ENCODE assay signal across 27 mouse cellular contexts in the genomic region with DNA sequence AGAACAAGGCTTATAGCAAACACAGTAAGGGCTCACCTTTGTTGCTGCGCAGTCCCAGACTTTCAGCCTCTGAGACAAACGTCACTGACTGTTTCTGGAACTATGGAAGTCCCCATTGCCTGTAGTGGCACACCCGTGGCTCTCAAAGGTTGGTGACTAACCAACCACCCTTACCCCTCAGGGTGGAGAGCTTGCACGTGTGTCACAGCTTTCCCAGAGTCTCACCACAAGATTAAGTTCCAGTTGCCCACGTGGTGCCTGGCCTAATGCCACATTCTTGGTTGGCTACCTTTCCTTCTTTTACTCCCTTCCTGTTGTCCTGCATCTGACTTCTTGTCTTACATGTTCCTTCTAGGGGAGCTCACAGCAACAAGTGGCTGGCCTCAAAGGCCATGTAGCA.
A peak's percentile ranks its signal among the peaks of the same experiment; 100 is the strongest.
DNase-seq lines count a peak whose midpoint lies in the region; ATAC-seq and TF ChIP-seq lines count a peak whose summit lies in the region.
"Had no signal": no experiment of that assay in that cellular context is flagged by ENCODE, and none has a peak within 500 bp of the region (broad histone marks: within the 10 kb centered on the region; RNA-seq: fewer than 3 reads in every experiment).

No protein-coding gene starts in this region.

- ATAC-seq in kidney, embryonic 16.5 days (ENCODE audit: low FRiP score, low TSS enrichment), result no peak
- ATAC-seq in stomach, embryonic 16.5 days (ENCODE audit: insufficient read depth, low FRiP score), result peak; percentile 73; the same call in 1 of the 2 replicates
- ATAC-seq: inflammation-experienced regulatory T-cells, adult 6 months; midbrain, embryonic 15.5 days had no signal

- H3K27ac ChIP-seq in heart, adult 2 months, result no peak overlapping the region
- H3K27ac ChIP-seq in kidney, embryonic 16.5 days (ENCODE audit: low read length), result no peak overlapping the region
- H3K27ac ChIP-seq in stomach, embryonic 16.5 days (ENCODE audit: low read length), result peak overlapping the region; percentile 68
- H3K27ac ChIP-seq: embryonic facial prominence, embryonic 12.5 days; forebrain, embryonic 12.5 days; heart, embryonic 15.5 days; hindbrain, embryonic 14.5 days; kidney, postnatal 0 days; liver, embryonic 15.5 days; lung, embryonic 15.5 days; macrophage; midbrain, embryonic 15.5 days; neural tube, embryonic 12.5 days had no signal

- no peaks in the 10 kb centered on the region for H3K36me3 ChIP-seq in heart, adult 2 months (ENCODE audit: control insufficient read depth, insufficient read depth, low read length)
- H3K36me3 ChIP-seq in kidney, embryonic 16.5 days (ENCODE audit: insufficient read depth, low read length), result no peaks in the 10 kb centered on the region
- H3K36me3 ChIP-seq in C2C12 (ENCODE audit: control insufficient read depth, insufficient read depth), result no peaks in the 10 kb centered on the region
- H3K36me3 ChIP-seq in stomach, embryonic 16.5 days (ENCODE audit: control insufficient read depth, insufficient read depth, low read length), result no peaks in the 10 kb centered on the region
- H3K36me3 ChIP-seq: embryonic facial prominence, embryonic 12.5 days; forebrain, embryonic 12.5 days; heart, embryonic 15.5 days; liver, embryonic 15.5 days; lung, embryonic 15.5 days; midbrain, embryonic 15.5 days; neural tube, embryonic 12.5 days had no signal

- TF ChIP-seq POLR2A in heart, adult 2 months (IDR thresholded peaks at IDR 0.05; ENCODE audit: insufficient read depth, low read depth, low read length), result no peak

- no peaks in the 10 kb centered on the region for H3K79me3 ChIP-seq in C2C12 (ENCODE audit: low read depth)

- no peak for TF ChIP-seq EP300 in heart, adult 2 months (IDR thresholded peaks at IDR 0.05; ENCODE audit: insufficient read depth, low read depth, low read length)

- no peaks in the 10 kb centered on the region for H3K27me3 ChIP-seq in heart, adult 2 months (ENCODE audit: control insufficient read depth, insufficient read depth, low read length)
- H3K27me3 ChIP-seq in kidney, embryonic 16.5 days (ENCODE audit: insufficient read depth, low read length), result no peaks in the 10 kb centered on the region
- H3K27me3 ChIP-seq in C2C12 (ENCODE audit: control insufficient read depth, insufficient read depth, insufficient read length), result no peaks in the 10 kb centered on the region
- H3K27me3 ChIP-seq in stomach, embryonic 16.5 days (ENCODE audit: control insufficient read depth, insufficient read depth, low read length), result no peaks in the 10 kb centered on the region
- H3K27me3 ChIP-seq: embryonic facial prominence, embryonic 12.5 days; forebrain, embryonic 12.5 days; heart, embryonic 15.5 days; liver, embryonic 15.5 days; lung, embryonic 15.5 days; midbrain, embryonic 15.5 days; neural tube, embryonic 12.5 days had no signal

- DNase-seq in heart, adult 11 months, result peak; percentile 87
- DNase-seq in heart, adult 2 months, result no peak
- DNase-seq in kidney, postnatal 25 days, result peak; percentile 4 to 37
- no peak for DNase-seq in retina, embryonic 14.5 days (ENCODE audit: low spot score)
- DNase-seq: cerebellum, adult 11-12 months; cerebellum, postnatal 10 days; gastrocnemius, postnatal 25 days; heart, postnatal 4 days; layer of hippocampus, adult 9-11 months; retina, postnatal 1 day; thymus, adult 18-20 months; thymus, postnatal 36 days had no signal

- WGBS in heart, adult 2 months, result 57% methylated on average over 5 of the region's 5 CpGs
- WGBS in kidney, embryonic 16.5 days, result 67% methylated on average over 5 of the region's 5 CpGs
- 70% methylated on average over 5 of the region's 5 CpGs for WGBS in stomach, embryonic 16.5 days

- H3K4me2 ChIP-seq in kidney, embryonic 16.5 days (replicated peaks; ENCODE audit: low read depth, low read length), result no peak overlapping the region
- H3K4me2 ChIP-seq in stomach, embryonic 16.5 days (ENCODE audit: low read depth, low read length), result no peak overlapping the region
- H3K4me2 ChIP-seq: embryonic facial prominence, embryonic 12.5 days; forebrain, embryonic 12.5 days; heart, embryonic 15.5 days; hindbrain, embryonic 14.5 days; liver, embryonic 15.5 days; lung, embryonic 15.5 days; midbrain, embryonic 15.5 days; neural tube, embryonic 12.5 days had no signal

- no peak overlapping the region for H3ac ChIP-seq in C2C12 (ENCODE audit: control insufficient read depth, insufficient read length, low read depth)

- H3K79me2 ChIP-seq in heart, adult 2 months (replicated peaks; ENCODE audit: control insufficient read depth, insufficient read depth, low read length), result no peaks in the 10 kb centered on the region
- no peaks in the 10 kb centered on the region for H3K79me2 ChIP-seq in C2C12 (ENCODE audit: control insufficient read depth, insufficient read depth)

- H3K9me3 ChIP-seq in kidney, embryonic 16.5 days (ENCODE audit: low read length), result no peaks in the 10 kb centered on the region
- H3K9me3 ChIP-seq in stomach, embryonic 16.5 days (replicated peaks; ENCODE audit: control insufficient read depth, low read length), result no peaks in the 10 kb centered on the region
- H3K9me3 ChIP-seq: embryonic facial prominence, embryonic 12.5 days; forebrain, embryonic 12.5 days; heart, embryonic 15.5 days; liver, embryonic 15.5 days; lung, embryonic 15.5 days; midbrain, embryonic 15.5 days; neural tube, embryonic 12.5 days had no signal

- no peak overlapping the region for H3K4me3 ChIP-seq in heart, adult 2 months
- H3K4me3 ChIP-seq in kidney, embryonic 16.5 days (ENCODE audit: low read length), result no peak overlapping the region
- no peak overlapping the region for H3K4me3 ChIP-seq in C2C12 (ENCODE audit: insufficient read depth, poor library complexity, severe bottlenecking)
- H3K4me3 ChIP-seq in stomach, embryonic 16.5 days (replicated peaks; ENCODE audit: low read length), result no peak overlapping the region
- H3K4me3 ChIP-seq: embryonic facial prominence, embryonic 12.5 days; erythroblast, embryonic 14.5 days; forebrain, embryonic 12.5 days; heart, embryonic 15.5 days; liver, embryonic 15.5 days; lung, embryonic 15.5 days; midbrain, embryonic 15.5 days; neural tube, embryonic 12.5 days had no signal

- no peak overlapping the region for H3K9ac ChIP-seq in heart, adult 2 months (ENCODE audit: low read depth, low read length)
- H3K9ac ChIP-seq in kidney, embryonic 16.5 days (replicated peaks; ENCODE audit: low read length), result no peak overlapping the region
- no peak overlapping the region for H3K9ac ChIP-seq in stomach, embryonic 16.5 days (ENCODE audit: low read length)
- H3K9ac ChIP-seq: embryonic facial prominence, embryonic 12.5 days; forebrain, embryonic 12.5 days; heart, embryonic 15.5 days; hindbrain, embryonic 14.5 days; liver, embryonic 15.5 days; lung, embryonic 15.5 days; midbrain, embryonic 15.5 days; neural tube, embryonic 12.5 days had no signal

- TF ChIP-seq CTCF in heart, adult 2 months (IDR thresholded peaks at IDR 0.05), result no peak
- TF ChIP-seq CTCF in C2C12 (IDR thresholded peaks at IDR 0.05; ENCODE audit: control insufficient read depth, insufficient read depth, insufficient read length), result no peak

- H3K4me1 ChIP-seq in heart, adult 2 months (ENCODE audit: control insufficient read depth, insufficient read depth, low read length), result no peaks in the 10 kb centered on the region
- H3K4me1 ChIP-seq in kidney, embryonic 16.5 days (ENCODE audit: insufficient read depth, low read length), result no peaks in the 10 kb centered on the region
- no peaks in the 10 kb centered on the region for H3K4me1 ChIP-seq in stomach, embryonic 16.5 days (ENCODE audit: control insufficient read depth, insufficient read depth, low read length)
- H3K4me1 ChIP-seq: embryonic facial prominence, embryonic 12.5 days; forebrain, embryonic 12.5 days; heart, embryonic 15.5 days; liver, embryonic 15.5 days; lung, embryonic 15.5 days; midbrain, embryonic 15.5 days; neural tube, embryonic 12.5 days had no signal

- intact Hi-C loops in heart, adult 2 months (cut with DNase I), result no loop called here

TF ChIP-seq in C2C12, 6 proteins besides CTCF, POLR2A, EP300 and RAD21:
- TF ChIP-seq FOSL1 (IDR thresholded peaks at IDR 0.05; ENCODE audit: insufficient read depth, low read length, poor library complexity, severe bottlenecking) (no peak), MYOD1 (IDR thresholded peaks at IDR 0.05; ENCODE audit: control insufficient read depth, insufficient read length, low read depth) (no peak), MAX (IDR thresholded peaks at IDR 0.05) (no peak), CEBPB (IDR thresholded peaks at IDR 0.05; ENCODE audit: low read depth) (no peak), USF1 (IDR thresholded peaks at IDR 0.05; ENCODE audit: low read depth) (peak; percentile 12), MYOG (IDR thresholded peaks at IDR 0.05; ENCODE audit: control insufficient read depth, extremely low read depth, insufficient read length) (no peak)
TF ChIP-seq in C2C12: peak in this region for 1.

Comparison
In these comparisons a context has a peak if more than half of its experiments do, and no peak if none do; other contexts are left out.
1. DNase-seq: peak in heart, adult 11 months (single experiment) and kidney, postnatal 25 days (2 of 2); none in heart, adult 2 months (0 of 2) and retina, embryonic 14.5 days (single experiment).